Mouse (Mus musculus) kidney, adult 2 months (tissue): ENCODE data around the gene Ltbp3.

Experiments used
- CTCF ChIP-seq: fragments of 200-500 bp; conservative IDR thresholded peaks from 2 replicates; pipeline ENCODE4 v1.5.1; 2011; ENCODE audit warnings: low read depth, mild to moderate bottlenecking, control low read depth, low read length, moderate library complexity, mixed read lengths; ENCODE audit not compliant: insufficient read depth, insufficient read length
- POLR2A ChIP-seq: fragments of 200-500 bp; IDR thresholded peaks from one replicate; pipeline ENCODE4 v1.6.1; 2011; ENCODE audit warnings: low read depth, low read length, control low read depth

DNA sequence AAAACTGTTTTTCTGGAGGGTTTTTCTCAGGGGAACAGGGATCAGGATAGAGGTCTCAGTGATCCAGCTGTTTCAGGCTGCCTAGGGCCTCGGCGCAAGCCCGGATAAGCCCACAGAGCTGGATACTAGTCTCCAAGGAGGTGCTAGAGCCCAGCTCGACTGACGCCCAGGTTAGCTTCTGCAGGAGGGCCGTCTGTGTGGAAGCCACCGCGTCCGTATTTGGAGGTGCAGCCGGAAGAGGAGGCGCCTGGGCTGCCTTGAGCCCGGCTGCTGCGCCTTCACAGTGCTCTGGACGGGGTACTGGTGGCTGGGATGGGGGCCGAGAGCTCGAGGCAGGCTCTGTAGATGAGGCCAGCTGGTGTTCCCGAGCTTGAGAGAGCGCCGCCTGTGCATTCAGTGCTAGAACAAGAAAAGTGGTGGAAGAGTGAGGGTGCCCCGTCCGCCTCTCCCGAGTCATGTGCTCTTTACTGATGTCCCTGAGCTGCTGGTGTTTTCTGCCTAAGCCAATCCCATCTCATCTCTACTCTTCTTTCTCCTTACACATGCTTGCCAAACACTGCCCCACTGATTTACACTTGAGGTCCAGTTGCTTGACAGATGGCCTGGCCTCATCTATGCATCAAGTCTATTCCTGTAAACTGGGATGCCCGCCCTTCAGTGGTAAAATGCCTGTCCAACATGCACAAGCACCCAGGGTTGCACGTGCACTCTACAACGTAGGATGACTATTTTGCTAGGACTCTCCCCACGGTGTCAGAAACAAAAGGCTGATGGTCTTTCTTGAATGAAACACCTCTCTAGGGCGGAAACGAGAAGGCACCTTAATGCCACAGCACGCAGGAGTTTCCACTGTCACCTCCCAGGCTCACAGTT, 10.2 kb upstream of the Ltbp3 start:
- TF ChIP-seq CTCF = no peak
- TF ChIP-seq POLR2A = no peak
